Mouse (Mus musculus) cerebellum, postnatal 14 days (tissue): ENCODE measurements around the gene Sync.
A peak's percentile ranks its signal among the peaks of the same experiment; 100 is the strongest.

ENCODE experiments used
- DNase-seq, 2 experiments: peaks; one replicate each; pipeline ENCODE4 v3.0.0; 2021; ENCODE audit warnings: mixed read lengths in 2 of 2

The Sync gene

GRCm38 (mm10) chr4:129287472-129287981 lies at the start of gene Sync:
Gene Sync, plus strand, starts transcription at chr4:129287617.
- peak; percentile 65 for DNase-seq

GRCm38 (mm10) chr4:129237843-129238441 lies 49.5 kb upstream of the Sync start:
- peak; percentile 50 to 63 for DNase-seq

- DNase-seq, result peak in 1 of 2 experiments; percentile 56
Observed at GRCm38 (mm10) chr4:129238579-129239016, 48.8 kb upstream of the Sync start.

GRCm38 (mm10) chr4:129239075-129239474 lies 48.3 kb upstream of the Sync start:
- DNase-seq, result peak; percentile 87 to 89

- DNase-seq, result no peak
Observed at GRCm38 (mm10) chr4:129241898-129242297, 45.5 kb upstream of the Sync start.

- no peak for DNase-seq
Observed at GRCm38 (mm10) chr4:129242327-129242726, 45.1 kb upstream of the Sync start.

GRCm38 (mm10) chr4:129242761-129243160 lies 44.7 kb upstream of the Sync start:
- DNase-seq, result no peak

GRCm38 (mm10) chr4:129244802-129245201 lies 42.6 kb upstream of the Sync start:
- no peak for DNase-seq

GRCm38 (mm10) chr4:129246360-129247301 lies 40.8 kb upstream of the Sync start:
- DNase-seq, result no peak

GRCm38 (mm10) chr4:129247381-129248242 lies 39.8 kb upstream of the Sync start:
- peak in 1 of 2 experiments; percentile 35 for DNase-seq

GRCm38 (mm10) chr4:129248243-129248767 lies 39.1 kb upstream of the Sync start:
- no peak for DNase-seq

- no peak for DNase-seq
Observed at GRCm38 (mm10) chr4:129249288-129249687, 38.1 kb upstream of the Sync start.

GRCm38 (mm10) chr4:129250759-129251481 lies 36.5 kb upstream of the Sync start:
- DNase-seq, result peak; percentile 50 to 56

GRCm38 (mm10) chr4:129251482-129252125 lies 35.8 kb upstream of the Sync start:
- no peak for DNase-seq

- no peak for DNase-seq
Observed at GRCm38 (mm10) chr4:129252492-129252891, 34.9 kb upstream of the Sync start.

GRCm38 (mm10) chr4:129254571-129254970 lies 32.8 kb upstream of the Sync start:
- DNase-seq, result no peak

GRCm38 (mm10) chr4:129256450-129257380 lies 30.7 kb upstream of the Sync start:
- DNase-seq, result no peak

GRCm38 (mm10) chr4:129259101-129259500 lies 28.3 kb upstream of the Sync start:
- no peak for DNase-seq

- DNase-seq, result no peak
Observed at GRCm38 (mm10) chr4:129260678-129261077, 26.7 kb upstream of the Sync start.

- no peak for DNase-seq
Observed at GRCm38 (mm10) chr4:129261196-129261595, 26.2 kb upstream of the Sync start, which contains the start of gene C77080. Gene C77080, minus strand, starts transcription at chr4:129261404.
